Mouse (Mus musculus) hindbrain, embryonic 10.5 days (tissue): Measurements from ENCODE around the gene Nr2f6. TPM values are rescaled to one million over a fixed set of nuclear protein-coding genes. Genes with fewer than 3 reads are reported as not detected.

ENCODE experiments used
- DNase-seq: peaks from one replicate; pipeline ENCODE4 v3.0.0-alpha.2; 2017; ENCODE audit warnings: low spot score
- H3K27ac ChIP-seq: fragments of 300-500 bp; sonication (generic); 2 replicates; pipeline ENCODE4 v1.5.1; 2016; ENCODE audit warnings: mild to moderate bottlenecking, moderate library complexity
- H3K27me3 ChIP-seq: fragments of 300-500 bp; sonication (generic); 2 replicates; pipeline ENCODE4 v1.6.1; 2016; ENCODE audit warnings: mild to moderate bottlenecking; ENCODE audit not compliant: poor library complexity, insufficient read depth, severe bottlenecking
- H3K36me3 ChIP-seq: fragments of 300-500 bp; sonication (generic); 2 replicates; pipeline ENCODE4 v1.6.1; 2016; ENCODE audit warnings: mild to moderate bottlenecking, moderate library complexity
- H3K4me1 ChIP-seq: fragments of 300-500 bp; sonication (generic); replicated peaks from 2 replicates; pipeline ENCODE4 v1.6.1; 2016; ENCODE audit warnings: mild to moderate bottlenecking
- H3K4me3 ChIP-seq: fragments of 300-500 bp; sonication (generic); 2 replicates; pipeline ENCODE4 v1.5.1; 2016; ENCODE audit warnings: mild to moderate bottlenecking, moderate library complexity
- H3K9me3 ChIP-seq: fragments of 300-500 bp; sonication (generic); 2 replicates; pipeline ENCODE4 v1.6.1; 2016; ENCODE audit warnings: mild to moderate bottlenecking, moderate library complexity
- WGBS: fragments of 180-500 bp; shearing (Covaris S2); methylation state at CpG from one replicate; pipeline ENCODE4 v1.1.7; 2016; 5-methylcytosine and 5-hydroxymethylcytosine counted together
- polyA plus RNA-seq: library from polyadenylated mRNA; unstranded; fragments of >200 nt; fragmentation: Nextera tagmentation; extraction: Ambion mirVana; gene quantifications from 2 replicates; pipeline ENCODE4 v1.2.1, GENCODE M21; 2016

The Nr2f6 gene
- polyA plus RNA-seq, 1 experiment from 2014 or later: 125 TPM

- DNase-seq: peak; percentile 73
- Histone ChIP-seq H3K27ac (peak overlapping the region; percentile 99), H3K4me3 (peak overlapping the region; percentile 98), H3K36me3 (peaks cover 7% of the 10 kb centered on the region), H3K27me3 (no peaks in the 10 kb centered on the region), H3K4me1 (peaks cover 54% of the 10 kb centered on the region), H3K9me3 (no peaks in the 10 kb centered on the region)
- 6% methylated on average over 12 of the region's 12 CpGs for WGBS
These were observed 1.6 kb upstream of the Nr2f6 start for GRCm38 (mm10) chr8:71383396-71383795.

- peak overlapping the region; percentile 99 for H3K27ac ChIP-seq
- peaks cover 18% of the 10 kb centered on the region for H3K36me3 ChIP-seq
- peak; percentile 92 for DNase-seq
- no peaks in the 10 kb centered on the region for H3K27me3 ChIP-seq
- peak overlapping the region; percentile 98 for H3K4me3 ChIP-seq
- H3K4me1 ChIP-seq: peaks cover 66% of the 10 kb centered on the region
- WGBS: under 1% methylated on average over 79 of the region's 80 CpGs
- no peaks in the 10 kb centered on the region for H3K9me3 ChIP-seq
These were observed 506 bp upstream of the Nr2f6 start for GRCm38 (mm10) chr8:71381971-71382961.

- no peaks in the 10 kb centered on the region for H3K9me3 ChIP-seq
- peaks cover 36% of the 10 kb centered on the region for H3K36me3 ChIP-seq
- peaks cover 9% of the 10 kb centered on the region; the same call in 1 of the 2 replicates for H3K27me3 ChIP-seq
- H3K4me1 ChIP-seq: peaks cover 80% of the 10 kb centered on the region
- DNase-seq: peak; percentile 47
- WGBS: 1% methylated on average over 72 of the region's 72 CpGs
- peak overlapping the region; percentile 98 for H3K4me3 ChIP-seq
- peak overlapping the region; percentile 99 for H3K27ac ChIP-seq
These were observed 1.3 kb downstream of the Nr2f6 start for GRCm38 (mm10) chr8:71380178-71381171.

GRCm38 (mm10) chr8:71379512-71380075 is 2.2 kb downstream of the Nr2f6 start:
- 26% methylated on average over 3 of the region's 3 CpGs for WGBS
- no peak for DNase-seq
- H3K4me3 ChIP-seq: peak overlapping the region; percentile 98
- peak overlapping the region; percentile 99 for H3K27ac ChIP-seq
- peaks cover 9% of the 10 kb centered on the region; the same call in 1 of the 2 replicates for H3K27me3 ChIP-seq
- H3K36me3 ChIP-seq: peaks cover 45% of the 10 kb centered on the region
- H3K4me1 ChIP-seq: peaks cover 87% of the 10 kb centered on the region
- no peaks in the 10 kb centered on the region for H3K9me3 ChIP-seq

- WGBS: 21% methylated on average over 4 of the region's 4 CpGs
- peaks cover 87% of the 10 kb centered on the region for H3K4me1 ChIP-seq
- peak overlapping the region; percentile 99 for H3K27ac ChIP-seq
- DNase-seq: no peak
- no peaks in the 10 kb centered on the region for H3K9me3 ChIP-seq
- peak overlapping the region; percentile 98 for H3K4me3 ChIP-seq
- H3K27me3 ChIP-seq: peaks cover 9% of the 10 kb centered on the region; the same call in 1 of the 2 replicates
- peaks cover 51% of the 10 kb centered on the region for H3K36me3 ChIP-seq
These were observed 2.8 kb downstream of the Nr2f6 start for GRCm38 (mm10) chr8:71379008-71379407.

GRCm38 (mm10) chr8:71376423-71377030 is 5.2 kb downstream of the Nr2f6 start:
- DNase-seq: no peak

GRCm38 (mm10) chr8:71375581-71376422 is 6.0 kb downstream of the Nr2f6 start:
- H3K27ac ChIP-seq: peak overlapping the region; percentile 81
- peak overlapping the region; percentile 98 for H3K4me3 ChIP-seq
- no peaks in the 10 kb centered on the region for H3K9me3 ChIP-seq
- H3K36me3 ChIP-seq: peaks cover 77% of the 10 kb centered on the region
- 6% methylated on average over 74 of the region's 74 CpGs for WGBS
- peak; percentile 73 for DNase-seq
- peaks cover 9% of the 10 kb centered on the region; the same call in 1 of the 2 replicates for H3K27me3 ChIP-seq
- peaks cover 66% of the 10 kb centered on the region for H3K4me1 ChIP-seq

More at GRCm38 (mm10) chr8:71376423-71377030, 5.2 kb downstream of the Nr2f6 start:
- Histone ChIP-seq H3K27me3 (peaks cover 9% of the 10 kb centered on the region; the same call in 1 of the 2 replicates), H3K27ac (peak overlapping the region; percentile 81), H3K9me3 (no peaks in the 10 kb centered on the region), H3K4me1 (peaks cover 66% of the 10 kb centered on the region), H3K36me3 (peaks cover 76% of the 10 kb centered on the region), H3K4me3 (peak overlapping the region; percentile 98)
- 41% methylated on average over 8 of the region's 8 CpGs for WGBS

- WGBS: 72% methylated on average over 17 of the region's 17 CpGs
- DNase-seq: no peak
- Histone ChIP-seq H3K4me3 (peak overlapping the region; percentile 98; the same call in 1 of the 2 replicates), H3K36me3 (peaks cover 81% of the 10 kb centered on the region), H3K9me3 (no peaks in the 10 kb centered on the region), H3K27me3 (peaks cover 9% of the 10 kb centered on the region; the same call in 1 of the 2 replicates), H3K4me1 (peaks cover 61% of the 10 kb centered on the region), H3K27ac (peak overlapping the region; percentile 81; the same call in 1 of the 2 replicates)
These were observed 7.0 kb downstream of the Nr2f6 start for GRCm38 (mm10) chr8:71374616-71375206.

- peaks cover 83% of the 10 kb centered on the region for H3K36me3 ChIP-seq
- peaks cover 55% of the 10 kb centered on the region for H3K4me1 ChIP-seq
- DNase-seq: no peak
- H3K27ac ChIP-seq: no peak overlapping the region
- 89% methylated on average over 3 of the region's 3 CpGs for WGBS
- no peaks in the 10 kb centered on the region for H3K9me3 ChIP-seq
- peak overlapping the region; percentile 14; the same call in 1 of the 2 replicates for H3K4me3 ChIP-seq
- peaks cover 9% of the 10 kb centered on the region; the same call in 1 of the 2 replicates for H3K27me3 ChIP-seq
These were observed 8.8 kb downstream of the Nr2f6 start for GRCm38 (mm10) chr8:71373000-71373399.

- peak; percentile 18 for DNase-seq
- WGBS: 85% methylated on average over 12 of the region's 12 CpGs
These were observed 9.3 kb downstream of the Nr2f6 start for GRCm38 (mm10) chr8:71372427-71372826.

More at GRCm38 (mm10) chr8:71372427-71372826, 9.3 kb downstream of the Nr2f6 start:
- Histone ChIP-seq H3K9me3 (no peaks in the 10 kb centered on the region), H3K27me3 (peaks cover 9% of the 10 kb centered on the region; the same call in 1 of the 2 replicates), H3K27ac (peak overlapping the region; percentile 18; the same call in 1 of the 2 replicates), H3K4me1 (peaks cover 55% of the 10 kb centered on the region), H3K4me3 (peak overlapping the region; percentile 14; the same call in 1 of the 2 replicates), H3K36me3 (peaks cover 77% of the 10 kb centered on the region)
